Mouse (Mus musculus): ENCODE data around the gene Sirt4.
A peak's percentile ranks its signal among the peaks of the same experiment; 100 is the strongest.
"Not testable (repeated sequence)": the region's sequence is repeated elsewhere in the genome, so short reads cannot be mapped to it uniquely, and the experiment has no call there.

The Sirt4 gene

GRCm38 (mm10) chr5:115514346-115514745 is 29.8 kb upstream of the Sirt4 start:
- DNase-seq: no peak

- no peak for DNase-seq
Measured at GRCm38 (mm10) chr5:115513721-115514120, 29.2 kb upstream of the Sirt4 start.

- DNase-seq: no peak
Measured at GRCm38 (mm10) chr5:115513246-115513645, 28.7 kb upstream of the Sirt4 start.

- no peak for DNase-seq
Measured at GRCm38 (mm10) chr5:115512375-115512774, 27.9 kb upstream of the Sirt4 start.

- peak; percentile 54 for DNase-seq
Measured at GRCm38 (mm10) chr5:115509790-115510689, 25.5 kb upstream of the Sirt4 start.

DNA sequence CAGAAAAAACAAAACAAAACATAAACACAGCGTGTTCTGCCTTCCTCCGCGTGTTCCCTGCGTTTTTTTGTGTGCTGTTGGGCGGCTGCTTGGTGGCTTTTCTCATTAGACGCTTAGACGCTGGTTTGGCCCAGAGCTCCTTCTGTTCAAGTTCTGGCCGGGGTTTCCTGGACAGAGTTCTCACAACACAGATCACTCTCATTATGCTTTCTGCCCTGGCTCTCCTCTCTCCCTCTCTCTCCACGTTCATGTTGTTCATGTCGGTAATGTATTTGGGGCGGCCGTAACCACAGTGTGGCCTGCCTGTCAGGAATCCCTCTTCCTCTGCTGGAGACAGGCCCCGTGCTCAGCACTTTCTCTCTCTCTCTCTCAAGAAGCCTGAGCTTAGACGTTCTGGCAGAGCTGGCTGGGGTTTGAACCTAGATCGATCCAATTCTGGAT is 24.8 kb upstream of the Sirt4 start:
- peak; percentile 72 for DNase-seq

DNA sequence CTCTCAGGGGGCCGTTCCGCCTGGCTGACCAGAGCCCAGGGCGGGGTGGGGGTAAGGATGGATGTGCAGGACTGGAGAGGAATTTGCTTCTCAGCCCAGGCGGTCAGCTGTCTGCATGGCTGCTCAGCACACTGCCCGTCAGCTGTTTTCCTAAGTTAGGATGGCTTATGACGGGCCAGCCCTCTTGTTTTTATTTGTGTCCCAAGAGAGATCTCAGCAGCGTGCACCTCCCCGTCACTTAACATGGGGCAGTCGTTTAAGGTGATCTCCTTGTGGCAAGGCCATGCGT is 24.3 kb upstream of the Sirt4 start:
- peak; percentile 67 for DNase-seq

DNA sequence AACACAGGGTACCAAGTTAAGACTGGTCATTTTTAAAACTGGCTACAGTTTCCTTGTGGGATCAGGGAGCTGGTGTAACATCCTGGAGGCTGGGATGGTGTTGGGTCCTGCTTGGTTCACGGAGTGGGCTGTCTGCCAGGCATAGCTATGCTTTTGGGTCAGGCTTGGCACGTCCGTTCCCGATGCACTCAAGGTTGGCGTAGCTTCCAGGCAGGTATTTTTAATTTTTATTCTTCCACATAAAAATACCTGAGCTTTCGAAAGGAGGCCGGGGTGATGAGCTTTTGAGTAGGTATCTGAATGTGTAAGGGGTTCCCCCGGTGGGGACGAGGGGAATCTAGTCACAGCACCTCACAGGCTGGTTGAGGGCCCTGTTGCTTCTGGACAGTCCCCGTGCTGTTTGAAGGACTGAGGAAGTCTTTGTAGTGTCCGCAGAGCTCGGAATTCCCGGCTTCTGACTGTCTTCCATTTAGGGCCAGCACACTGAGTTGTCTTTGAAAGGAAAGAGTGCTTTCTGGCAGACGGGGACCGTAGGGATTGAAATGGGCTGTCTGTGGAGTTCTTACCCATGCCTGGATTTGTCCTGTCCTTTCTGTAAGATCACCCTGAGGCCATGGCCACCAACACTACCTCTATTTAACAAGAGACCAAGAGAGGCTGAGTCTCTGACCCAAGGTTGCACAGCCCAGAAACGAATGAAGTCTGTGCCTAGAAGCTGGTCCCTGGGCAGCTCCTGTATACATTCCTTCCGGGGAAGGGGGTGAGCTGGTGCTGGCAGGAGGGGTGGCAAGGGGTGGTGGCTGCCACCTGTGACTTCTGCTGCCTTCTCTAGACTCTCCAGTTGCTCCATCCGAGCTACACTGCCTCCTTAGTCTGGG is 23.7 kb upstream of the Sirt4 start:
- peak; percentile 73 for DNase-seq

- peak; percentile 47 for DNase-seq
Measured at GRCm38 (mm10) chr5:115507267-115507980, 22.9 kb upstream of the Sirt4 start.

DNA sequence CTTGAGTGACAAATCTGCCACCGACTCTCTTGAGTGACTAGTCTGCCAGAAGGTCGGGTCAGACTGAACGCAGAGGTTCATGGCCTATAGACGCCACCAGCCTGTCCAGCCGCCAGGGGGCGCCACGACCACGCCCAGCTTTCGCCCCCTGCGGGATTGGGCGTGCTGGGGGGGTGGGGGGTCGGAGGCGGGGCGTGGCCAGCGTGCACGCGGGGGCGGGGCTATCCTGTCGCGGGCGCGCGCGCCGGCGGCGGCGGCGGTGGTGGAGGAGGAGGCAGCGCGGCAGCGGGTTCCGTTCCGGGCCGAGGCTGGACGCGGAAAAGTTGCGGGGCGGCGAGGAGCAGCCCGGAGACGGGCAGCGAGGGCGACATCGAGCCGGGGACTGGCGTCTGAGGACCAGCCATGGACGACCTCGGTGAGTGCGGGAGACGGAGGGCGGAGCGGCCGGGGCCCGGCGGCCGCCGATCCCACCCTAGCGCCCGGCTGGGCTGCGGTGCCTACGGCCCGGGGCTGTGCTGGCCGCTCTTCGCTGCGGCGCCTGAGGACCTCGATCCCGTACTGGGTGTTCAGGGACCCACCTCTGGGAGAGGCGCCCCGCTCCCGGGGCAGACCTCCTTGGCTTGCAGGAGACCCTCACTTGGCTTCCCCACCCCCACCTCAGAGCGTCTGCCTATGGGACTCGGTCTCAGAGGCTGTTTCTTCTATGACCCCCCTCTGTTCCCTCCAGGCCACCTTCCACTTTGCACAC is 22.1 kb upstream of the Sirt4 start, which contains the start of gene Pxn:
Gene Pxn (plus strand): TSS at position 223 of the 748 bp plus-strand sequence.
- peak; percentile 93 for DNase-seq

GRCm38 (mm10) chr5:115505617-115506016 is 21.1 kb upstream of the Sirt4 start:
- not testable (repeated sequence) for DNase-seq

DNA sequence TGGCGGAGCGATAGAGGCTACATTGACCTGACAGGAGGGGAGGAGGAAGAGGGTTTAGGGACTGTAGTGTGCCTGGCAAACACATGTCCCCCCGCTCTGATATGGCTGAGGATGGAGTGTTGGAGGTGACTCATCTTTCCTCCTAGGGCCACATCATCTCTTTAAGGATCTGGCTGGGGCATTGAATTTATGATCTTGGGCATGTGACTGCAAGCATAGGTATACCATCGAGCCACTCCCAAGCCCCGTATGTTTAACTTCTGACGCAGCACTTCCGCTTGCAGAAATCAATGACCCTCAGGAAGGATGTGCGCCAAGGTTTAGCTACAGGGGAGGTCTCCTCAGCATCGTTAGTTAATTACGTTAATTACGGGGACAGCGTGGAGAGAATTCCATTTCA is 18.5 kb upstream of the Sirt4 start:
- no peak for DNase-seq

- no peak for DNase-seq
Measured at GRCm38 (mm10) chr5:115500383-115500935, 15.9 kb upstream of the Sirt4 start.

DNA sequence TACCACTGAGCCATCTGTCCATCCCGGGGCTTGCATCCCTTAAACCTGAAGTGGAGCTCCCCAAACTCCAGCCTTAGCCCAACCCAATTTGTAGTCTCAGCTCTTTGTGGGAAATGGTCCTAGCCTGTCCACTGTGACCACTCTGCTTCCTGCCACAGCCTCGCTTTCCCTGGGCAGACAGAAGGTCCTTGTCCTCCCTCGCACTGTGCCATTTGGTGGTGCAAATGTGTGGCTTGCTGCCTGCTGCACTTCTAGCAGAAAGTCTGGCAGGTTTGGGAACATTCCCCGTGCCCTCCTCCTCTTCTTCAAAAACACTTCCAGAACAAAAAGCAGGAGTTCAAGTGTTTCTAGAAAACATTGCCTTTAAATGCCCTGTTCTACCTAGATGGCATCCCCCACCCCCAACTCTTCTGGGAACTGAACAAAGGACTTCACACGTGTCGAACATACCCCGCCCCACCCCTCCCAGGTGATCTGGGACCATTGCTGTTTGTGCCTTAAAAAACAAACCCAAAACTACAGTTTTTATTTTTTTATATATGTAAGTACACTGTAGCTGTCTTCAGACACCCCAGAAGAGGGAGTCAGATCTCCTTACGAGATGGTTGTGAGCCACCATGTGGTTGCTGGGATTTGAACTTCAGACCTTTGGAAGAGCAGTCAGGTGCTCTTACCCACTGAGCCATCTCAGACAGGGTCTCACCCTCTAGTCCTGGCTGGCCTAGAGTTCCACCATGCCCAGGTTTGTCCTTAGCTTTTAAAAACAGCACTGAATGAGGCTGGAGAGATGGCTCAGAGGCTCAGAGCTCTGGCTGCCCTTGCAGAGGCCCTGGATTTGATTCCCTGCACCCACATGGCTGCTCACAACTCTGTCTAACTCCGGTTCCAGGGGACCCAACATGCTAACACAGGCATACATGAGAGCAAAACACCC is 14.0 kb upstream of the Sirt4 start:
- DNase-seq: no peak

- no peak for DNase-seq
Measured at GRCm38 (mm10) chr5:115497033-115497432, 12.5 kb upstream of the Sirt4 start.

- not testable (repeated sequence) for DNase-seq
Measured at GRCm38 (mm10) chr5:115495618-115496017, 11.1 kb upstream of the Sirt4 start.

- DNase-seq: peak; percentile 45
Measured at GRCm38 (mm10) chr5:115493441-115493840, 8.9 kb upstream of the Sirt4 start.

DNA sequence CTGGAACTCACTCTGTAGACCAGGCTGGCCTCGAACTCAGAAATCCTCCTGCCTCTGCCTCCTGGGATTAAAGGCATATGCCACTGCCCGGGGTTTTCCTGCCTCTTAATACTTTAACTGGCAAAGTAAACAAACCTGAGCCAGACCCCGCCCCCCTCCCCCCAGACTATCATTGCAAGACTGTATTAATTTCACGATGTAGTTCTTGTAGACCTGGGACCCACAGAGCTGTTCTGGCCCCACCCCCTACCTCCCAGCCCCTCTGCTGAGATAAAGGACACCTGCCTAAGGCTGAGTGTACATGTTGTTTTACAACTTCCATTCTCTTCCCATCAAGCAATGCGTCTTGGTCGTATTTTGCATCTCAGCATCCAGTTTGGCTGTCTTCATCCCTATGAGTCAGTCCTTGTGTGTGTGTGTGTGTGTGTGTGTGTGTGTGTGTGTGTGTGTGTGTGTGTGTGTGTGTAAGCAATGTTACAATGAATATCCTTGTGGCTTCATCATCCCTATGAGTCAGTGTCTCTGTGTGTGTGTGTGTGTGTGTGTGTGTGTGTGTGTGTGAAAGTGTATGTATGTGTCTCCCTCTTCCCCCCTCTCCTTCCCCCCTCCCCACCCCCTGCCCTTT is 8.3 kb upstream of the Sirt4 start:
- DNase-seq: no peak

DNA sequence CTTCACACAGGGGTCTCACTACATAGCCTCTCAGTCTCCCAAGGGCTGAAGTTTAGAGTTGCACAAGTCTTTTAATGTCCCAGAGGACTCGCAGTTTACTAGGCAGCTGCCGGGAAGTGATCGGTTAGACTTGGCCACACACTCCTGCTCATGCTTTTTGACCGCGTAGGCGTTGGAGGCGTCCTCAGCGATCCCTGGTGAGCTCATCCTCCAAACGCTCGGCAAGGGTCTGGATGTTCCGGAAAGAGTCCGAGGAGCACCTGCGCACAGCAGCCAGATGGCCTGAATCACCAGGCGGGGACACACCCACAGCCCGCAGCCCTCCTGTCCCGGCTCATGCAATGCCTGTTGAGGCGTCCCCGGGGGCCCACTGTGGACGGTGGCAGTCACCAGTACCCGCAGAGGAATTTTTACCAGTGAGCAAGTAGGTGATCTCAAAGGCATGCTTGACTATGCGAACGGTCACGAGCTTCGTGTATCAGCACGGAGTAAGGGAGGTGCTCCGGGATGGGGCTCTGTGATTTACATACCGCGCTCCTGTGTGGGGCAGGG is 7.3 kb upstream of the Sirt4 start:
- DNase-seq: peak; percentile 77

DNA sequence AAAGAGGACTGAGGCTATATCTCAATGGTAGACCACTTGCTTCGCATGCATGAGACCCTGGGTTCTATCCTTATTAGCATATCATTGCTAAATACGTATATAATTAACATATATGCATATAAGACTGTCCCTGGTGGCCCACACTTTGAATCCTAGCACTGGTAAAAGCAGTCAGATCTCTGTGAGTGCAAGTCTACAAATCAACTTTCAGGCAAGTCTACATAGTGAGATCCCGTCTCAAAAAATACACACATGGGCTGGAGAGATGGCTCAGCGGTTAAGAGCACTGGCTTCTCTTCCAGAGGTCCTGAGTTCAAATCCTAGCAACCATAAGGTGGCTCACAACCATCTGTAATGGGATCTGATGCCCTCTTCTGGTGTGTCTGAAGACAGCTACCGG is 6.6 kb upstream of the Sirt4 start:
- no peak for DNase-seq

All from lung, postnatal 10 days (tissue).